Mouse (Mus musculus): ENCODE measurements around the gene Cd3eap.

Cd3eap gene

DNA sequence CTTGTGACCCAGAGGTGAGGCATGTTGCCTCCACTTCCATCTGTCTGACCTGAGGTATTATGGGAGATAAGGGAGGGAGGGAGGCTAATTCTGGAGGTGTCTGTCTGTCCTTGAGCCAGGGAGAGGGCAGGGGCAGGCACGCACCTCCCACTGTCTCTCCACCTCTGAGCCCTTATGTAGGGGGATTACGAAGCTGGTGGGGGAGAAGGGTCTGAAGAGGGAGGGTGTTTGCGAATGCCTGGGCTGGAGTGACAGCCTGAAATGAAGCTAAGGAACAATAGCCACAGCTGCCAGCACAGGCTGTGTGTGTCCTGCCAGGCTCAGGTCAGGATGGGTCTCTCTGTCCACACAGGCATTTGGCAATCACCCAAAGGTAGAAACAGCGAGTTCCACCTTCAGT, 3.0 kb upstream of the Cd3eap start:
- no peak for DNase-seq (ENCODE audit: low read depth, low spot score)

DNA sequence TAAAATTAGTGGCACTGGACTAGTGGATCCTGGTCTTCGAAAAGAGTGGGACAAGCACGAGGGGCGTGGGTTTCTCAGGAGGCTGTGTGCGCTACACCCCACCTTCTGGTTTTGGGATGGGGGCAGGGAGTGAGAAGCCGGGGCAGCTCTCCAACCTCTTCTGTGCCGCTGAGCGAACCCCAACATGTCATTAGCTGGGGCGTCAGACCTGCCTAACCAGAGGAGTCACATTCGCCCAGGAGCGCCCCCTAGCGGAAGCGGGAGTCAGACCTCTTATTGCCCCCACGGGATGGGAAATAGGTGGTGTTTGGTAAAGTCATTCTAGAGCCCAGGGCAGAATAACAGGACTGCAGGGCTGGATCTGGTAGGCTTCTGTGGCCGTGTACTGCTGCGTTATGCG, 2.4 kb upstream of the Cd3eap start:
- DNase-seq (ENCODE audit: low read depth, low spot score), result peak; percentile 62

GRCm38 (mm10) chr7:19360944-19361343, 1.7 kb upstream of the Cd3eap start:
- DNase-seq (ENCODE audit: low read depth, low spot score), result peak; percentile 87

DNA sequence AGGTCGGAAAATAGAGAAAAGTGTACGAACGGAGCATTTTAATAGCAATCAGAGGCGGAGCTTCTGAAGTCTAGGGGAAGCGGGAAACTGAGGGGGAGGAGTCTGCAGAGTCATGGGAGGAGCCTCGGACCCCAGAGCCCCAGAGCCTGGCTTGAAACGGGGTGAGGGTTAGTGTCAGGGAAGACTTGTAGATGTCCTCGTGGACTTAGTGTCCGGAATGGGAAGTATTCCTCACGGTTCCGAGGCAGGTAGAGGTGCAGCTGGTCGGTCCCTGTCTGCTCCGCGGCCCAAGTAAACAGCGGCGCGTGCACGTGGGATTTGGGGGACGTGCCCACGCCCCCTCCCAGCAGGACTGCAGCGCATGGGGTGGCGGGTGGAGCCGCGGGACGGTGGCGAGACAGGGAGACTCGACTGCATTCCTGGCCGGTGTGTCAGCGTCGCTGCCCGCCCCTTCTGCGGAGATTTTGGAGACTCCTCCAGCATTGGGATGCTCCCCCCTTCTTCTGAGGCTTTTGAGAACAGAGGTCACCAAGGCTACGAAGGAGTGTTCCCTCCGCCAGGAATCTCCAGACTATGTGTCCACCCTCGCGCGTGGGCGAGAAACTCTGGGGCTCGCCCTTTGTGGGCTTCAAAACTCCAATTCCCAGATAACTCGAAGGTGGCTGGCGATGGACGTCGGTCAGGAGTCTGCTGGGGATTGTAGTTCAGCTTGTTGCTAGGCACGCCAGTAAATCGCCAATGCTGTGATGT, 784 bp upstream of the Cd3eap start:
- DNase-seq (ENCODE audit: low read depth, low spot score), result peak; percentile 70

DNA sequence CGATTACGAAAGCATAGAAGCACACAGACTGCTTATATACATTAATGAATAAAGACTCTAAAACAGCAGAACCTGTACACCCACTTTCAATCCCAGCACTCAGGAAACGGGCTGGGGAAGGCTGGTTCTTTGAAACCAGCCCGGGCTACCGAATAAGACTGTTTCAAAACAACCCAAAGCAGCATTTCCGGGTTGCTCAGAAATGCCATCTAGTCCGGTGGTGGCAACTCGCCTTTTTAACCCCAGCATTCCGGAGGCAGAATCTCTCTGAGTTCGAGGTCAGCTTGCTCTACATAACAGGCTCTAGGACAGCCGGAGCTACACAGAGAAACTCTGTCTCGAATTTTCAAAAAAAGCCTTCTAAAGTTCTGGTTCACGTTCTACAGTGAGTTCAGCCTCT, 649 bp downstream of the Cd3eap start:
- no peak for DNase-seq (ENCODE audit: low read depth, low spot score)

- no peak for DNase-seq (ENCODE audit: low read depth, low spot score)
Observed at GRCm38 (mm10) chr7:19357381-19358375, 1.6 kb downstream of the Cd3eap start.

DNA sequence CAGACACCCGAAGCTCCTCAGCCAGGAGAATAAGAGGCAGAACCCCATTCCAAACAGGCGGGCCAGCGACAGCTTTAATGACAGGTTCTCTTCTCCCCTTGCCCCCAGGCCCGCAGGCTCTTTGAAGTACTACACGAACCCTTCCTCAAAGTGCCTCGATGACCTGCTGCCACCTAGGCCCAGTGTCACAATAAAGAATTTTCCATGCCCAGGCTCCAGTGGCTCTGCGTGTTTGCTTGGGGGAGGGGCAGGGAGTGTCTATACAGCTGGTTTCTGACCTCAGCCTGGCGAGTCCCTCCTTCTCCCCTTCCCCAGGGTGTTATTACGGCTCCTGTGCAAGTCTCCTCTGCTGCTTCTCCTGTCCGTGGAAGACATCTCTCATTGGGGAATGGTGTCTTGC, 3.0 kb downstream of the Cd3eap start:
- DNase-seq (ENCODE audit: low read depth, low spot score), result no peak

DNA sequence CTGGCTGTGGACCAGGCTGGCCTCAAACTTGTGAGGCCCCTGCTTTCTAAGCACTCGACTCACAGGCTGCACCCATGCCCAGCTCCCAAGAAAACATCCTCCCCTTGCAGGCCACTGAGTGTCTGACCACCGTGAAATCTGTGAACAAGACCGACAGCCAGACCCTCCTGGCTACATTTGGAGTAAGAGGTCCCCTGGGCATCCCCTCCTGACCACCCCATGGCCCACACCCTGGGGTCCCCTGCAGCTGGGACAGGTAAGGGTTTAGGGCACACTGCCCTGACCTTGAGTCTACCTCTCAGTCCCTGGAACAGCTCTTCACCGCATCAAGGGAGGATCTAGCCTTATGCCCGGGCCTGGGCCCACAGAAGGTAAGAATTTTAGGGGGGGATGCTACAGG, 4.3 kb downstream of the Cd3eap start:
- no peak for DNase-seq (ENCODE audit: low read depth, low spot score)

- DNase-seq (ENCODE audit: low read depth, low spot score), result no peak
Observed at GRCm38 (mm10) chr7:19350221-19350620, 9.1 kb downstream of the Cd3eap start.

DNA sequence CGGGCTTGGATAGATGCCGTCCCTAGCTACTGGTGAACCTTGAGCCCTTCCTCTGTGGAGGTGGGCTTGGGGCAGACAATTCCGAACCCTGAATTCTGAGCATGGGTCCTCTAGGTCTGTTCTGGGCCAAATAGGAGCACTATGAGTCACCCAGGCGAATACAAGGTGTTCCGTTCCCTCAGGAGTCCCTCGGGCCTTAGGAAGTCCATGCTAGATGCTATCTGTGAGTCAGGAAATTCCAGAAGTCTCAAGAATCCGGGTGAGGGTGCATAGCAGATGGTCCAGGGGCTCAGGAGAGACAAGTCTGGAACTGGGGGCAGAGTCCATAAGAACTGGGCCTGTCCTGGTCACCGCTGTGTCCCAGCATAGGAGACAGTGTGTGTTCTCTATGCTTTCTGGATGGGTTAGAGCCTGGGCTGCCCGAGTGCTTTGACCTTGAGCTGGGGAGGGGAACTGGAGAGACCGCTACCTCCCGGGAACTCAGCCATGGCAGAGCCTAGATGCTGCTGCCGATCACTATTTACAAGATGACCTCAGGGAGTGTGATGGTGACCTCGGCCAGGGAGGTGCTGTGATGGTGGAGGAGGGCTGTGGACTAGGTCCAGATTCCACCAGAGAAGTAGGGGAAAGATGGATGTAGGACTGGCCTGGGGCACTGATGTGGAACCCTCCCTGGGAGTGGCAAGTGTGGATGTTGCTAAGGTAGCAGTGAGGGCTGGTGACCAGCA, 9.9 kb downstream of the Cd3eap start:
- DNase-seq (ENCODE audit: low read depth, low spot score), result no peak

- DNase-seq (ENCODE audit: low read depth, low spot score), result peak; percentile 91
Observed at GRCm38 (mm10) chr7:19344938-19345471, 14.3 kb downstream of the Cd3eap start.

GRCm38 (mm10) chr7:19344237-19344847, 14.9 kb downstream of the Cd3eap start, which contains the start of gene Ercc1:
TSS of gene Ercc1 (plus strand) at chr7:19344778.
- no peak for DNase-seq (ENCODE audit: low read depth, low spot score)

GRCm38 (mm10) chr7:19343210-19343808, 16.0 kb downstream of the Cd3eap start:
- DNase-seq (ENCODE audit: low read depth, low spot score), result peak; percentile 66

- peak; percentile 77 for DNase-seq (ENCODE audit: low read depth, low spot score)
Observed at GRCm38 (mm10) chr7:19342481-19343027, 16.7 kb downstream of the Cd3eap start.

DNA sequence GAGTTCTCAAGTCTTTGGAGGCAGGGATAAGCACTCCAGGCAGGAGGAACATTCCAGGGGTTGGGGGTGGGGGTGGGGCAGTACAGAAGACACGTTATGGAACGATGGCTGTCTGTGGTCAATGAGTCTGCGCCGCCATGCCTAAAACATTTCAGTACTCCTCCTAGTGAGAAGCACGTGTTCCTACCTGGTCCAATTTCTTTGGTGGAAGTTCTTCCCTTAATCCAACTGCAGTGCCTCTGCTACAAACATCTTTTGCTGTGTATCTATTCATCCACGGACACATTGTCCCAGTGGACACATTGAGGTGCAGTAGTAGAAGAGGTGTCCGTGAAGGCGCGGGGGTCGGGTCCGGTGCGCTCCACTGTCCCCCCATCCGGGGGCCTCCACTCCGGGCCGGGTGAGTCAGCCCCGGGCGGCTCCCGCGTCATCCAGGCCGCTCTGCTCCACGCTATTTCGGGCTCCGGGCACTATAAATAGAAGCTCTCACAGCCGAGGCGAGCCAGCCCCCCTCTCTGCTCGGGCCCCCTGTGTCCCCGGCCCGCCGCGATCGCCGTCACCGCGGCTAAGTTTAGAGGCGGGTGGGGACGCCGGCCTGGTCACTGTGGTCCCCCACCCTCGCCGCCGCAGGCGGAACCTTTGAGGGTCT, 17.4 kb downstream of the Cd3eap start:
- DNase-seq (ENCODE audit: low read depth, low spot score), result no peak

- no peak for DNase-seq (ENCODE audit: low read depth, low spot score)
Observed at GRCm38 (mm10) chr7:19341250-19341649, 18.0 kb downstream of the Cd3eap start.

DNA sequence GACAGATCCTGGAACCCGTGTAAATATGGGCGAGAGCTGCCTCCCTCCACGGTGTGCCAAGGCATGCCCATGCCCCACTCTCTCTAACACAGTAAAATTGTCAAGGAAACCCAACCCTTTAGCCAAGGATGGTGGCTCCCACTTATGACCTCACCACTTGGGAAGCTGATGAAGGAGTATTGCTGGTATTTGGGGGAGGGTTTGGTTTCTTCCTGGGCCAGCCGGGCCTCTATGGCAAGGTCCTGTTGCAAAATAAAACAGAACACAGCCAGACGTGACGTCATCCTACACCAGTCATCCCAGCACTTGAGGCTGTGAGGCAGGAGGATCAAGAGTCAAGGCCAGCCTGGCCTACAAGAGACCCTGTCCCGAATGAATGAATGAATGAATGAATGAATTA, 20.7 kb downstream of the Cd3eap start:
- DNase-seq (ENCODE audit: low read depth, low spot score), result no peak

DNA sequence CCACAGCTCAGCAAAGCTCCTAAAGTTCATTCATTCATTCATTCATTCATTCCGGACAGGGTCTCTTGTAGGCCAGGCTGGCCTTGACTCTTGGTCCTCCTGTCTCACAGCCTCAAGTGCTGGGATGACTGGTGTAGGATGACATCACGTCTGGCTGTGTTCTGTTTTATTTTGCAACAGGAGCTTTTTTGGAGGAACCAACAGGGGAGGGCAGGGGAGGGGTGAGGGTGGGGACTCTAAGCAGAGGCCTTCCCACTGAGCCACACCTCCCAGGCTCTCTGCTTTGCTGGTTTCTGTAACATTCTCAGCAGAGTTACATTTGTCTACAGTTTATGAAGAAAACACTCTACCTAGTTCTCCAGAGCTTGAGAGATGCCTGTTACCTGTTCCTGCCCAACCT, 21.2 kb downstream of the Cd3eap start:
- DNase-seq (ENCODE audit: low read depth, low spot score), result no peak

DNA sequence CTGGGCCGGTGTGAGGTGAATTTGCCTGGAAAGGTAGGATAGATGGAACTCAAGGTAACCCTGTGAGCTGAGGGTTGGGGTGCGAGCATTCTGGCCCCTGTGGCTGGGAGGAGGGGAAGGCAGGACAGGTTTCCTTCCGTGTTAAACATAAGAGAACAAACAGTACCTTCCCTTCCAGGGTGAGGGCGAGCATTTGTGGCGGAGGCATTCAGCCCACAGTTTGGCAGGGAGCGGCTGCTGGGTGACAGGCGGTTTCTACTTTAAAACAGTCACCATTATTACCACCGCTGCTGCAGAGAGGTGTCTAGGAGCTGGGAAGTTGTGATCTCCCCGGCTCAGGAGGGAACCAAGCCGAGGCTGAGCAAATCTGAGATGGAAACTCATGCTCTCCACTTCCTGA, 22.2 kb downstream of the Cd3eap start:
- no peak for DNase-seq (ENCODE audit: low read depth, low spot score)

GRCm38 (mm10) chr7:19335583-19335982, 23.7 kb downstream of the Cd3eap start:
- DNase-seq (ENCODE audit: low read depth, low spot score), result no peak
